Mouse (Mus musculus): Measurements from ENCODE around the gene Tmem212.

GRCm38 (mm10) chr3:27941634-27942033, 45.5 kb upstream of the Tmem212 start:
- no peak for TF ChIP-seq CTCF (IDR thresholded peaks at IDR 0.05; ENCODE audit: borderline replicate concordance, extremely low read depth, insufficient read depth, insufficient read length)
- no peak for TF ChIP-seq POLR2A (IDR thresholded peaks at IDR 0.05; ENCODE audit: borderline replicate concordance, extremely low read depth, insufficient read depth, insufficient read length, poor library complexity, severe bottlenecking)
